Mouse (Mus musculus) megakaryocyte-erythroid progenitor cell, adult 5-6 weeks (primary cell): ENCODE results near the gene Erc2. TPM values are rescaled to one million over a fixed set of nuclear protein-coding genes. Genes with fewer than 3 reads are reported as not detected.

Experiments
- ATAC-seq: replicated peaks from 2 replicates; pipeline ENCODE4 v1.8.0; 2016; ENCODE audit warnings: mild to moderate bottlenecking, inconsistent platforms; ENCODE audit not compliant: severe bottlenecking, poor library complexity, low FRiP score, low TSS enrichment
- total RNA-seq, 2 experiments: library from RNA; stranded (forward) in 1 of 2; stranded (reverse) in 1 of 2; fragments of 200-1000, 215-1000 nt in 1 of 2; fragments of >200 nt in 1 of 2; fragmentation: Nextera tagmentation in 1 of 2; gene quantifications; 2 replicates each; pipeline ENCODE4 v1.2.3; 2014 to 2017

Erc2 gene
- total RNA-seq, 2 experiments from 2014 or later, result not detected

DNA sequence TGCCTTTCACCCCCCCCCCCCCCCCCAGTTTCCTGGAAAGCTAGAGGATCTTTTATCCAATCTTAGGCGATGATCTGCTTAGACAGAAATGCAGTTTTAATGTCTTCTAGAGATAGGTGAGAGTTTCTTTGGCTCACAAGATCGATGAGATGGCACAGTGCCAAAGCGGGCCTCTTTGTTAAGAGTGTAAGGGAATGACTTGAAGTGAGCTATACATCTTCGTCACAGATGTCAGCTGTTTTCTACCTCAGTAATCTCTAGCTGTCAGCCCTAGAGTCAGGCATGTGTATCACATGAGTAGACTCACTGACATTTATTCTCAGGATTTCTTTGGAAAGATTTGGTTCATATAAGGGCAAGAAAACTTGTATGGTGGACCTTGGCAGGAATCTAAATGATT, 39.2 kb downstream of the Erc2 start:
- no peak for ATAC-seq

DNA sequence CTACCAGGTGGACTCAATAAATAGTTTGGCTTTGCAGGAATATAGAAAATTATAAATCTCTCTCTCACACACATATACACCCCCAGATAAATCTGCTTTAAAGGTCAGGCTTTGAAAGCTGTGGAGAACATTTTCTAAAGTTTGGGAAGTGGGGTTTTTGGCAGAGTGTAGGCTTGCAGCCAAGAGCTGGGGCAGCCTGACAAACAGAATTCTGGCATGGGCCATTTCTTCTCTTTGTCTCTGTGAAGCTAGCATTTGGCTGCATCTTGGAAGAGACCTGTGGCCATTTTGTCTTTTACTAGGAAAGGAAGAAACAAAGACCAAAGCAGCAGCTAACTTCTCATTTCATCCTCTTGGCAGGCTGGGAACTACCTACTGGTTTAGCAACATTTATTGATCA, 40.0 kb downstream of the Erc2 start:
- no peak for ATAC-seq

DNA sequence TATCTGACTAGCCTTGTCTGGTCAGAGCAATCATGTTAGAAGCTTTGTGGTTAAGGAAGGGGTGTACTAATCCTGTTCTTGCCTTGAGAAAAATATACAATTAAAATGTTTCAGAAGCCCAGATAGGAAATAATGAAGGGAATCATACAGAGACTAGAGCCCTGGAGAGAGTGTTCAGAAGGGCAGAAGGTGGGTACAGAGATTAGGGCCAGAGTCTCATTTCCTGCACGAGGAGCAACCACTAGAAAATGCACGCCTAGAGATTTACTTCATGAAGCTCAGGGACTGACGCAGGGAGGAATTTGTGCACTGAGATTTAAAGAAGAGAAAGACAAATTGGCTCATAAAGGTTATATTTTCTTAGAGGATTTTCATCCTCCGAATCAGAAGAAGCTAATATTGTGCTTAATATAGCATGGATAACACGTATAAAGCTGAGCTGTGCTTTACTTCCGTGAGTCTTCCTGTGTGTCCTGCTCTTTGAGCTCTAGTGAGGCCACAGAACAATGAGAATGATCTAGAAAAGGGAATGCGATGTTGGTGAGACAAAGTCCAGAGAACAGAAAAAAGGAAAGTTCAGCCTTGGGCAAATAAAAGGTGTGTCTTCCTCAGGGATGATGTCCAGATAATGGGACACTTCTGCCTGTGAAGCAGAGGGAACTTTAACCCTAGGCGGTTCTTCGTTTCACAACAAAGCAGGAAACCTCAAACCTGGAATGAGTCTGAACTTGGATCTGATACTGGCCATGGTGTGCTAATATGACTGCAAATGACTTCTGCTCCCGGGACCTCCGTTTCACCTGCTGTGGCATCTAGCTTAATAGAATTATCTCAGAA, 45.0 kb downstream of the Erc2 start:
- no peak for ATAC-seq

DNA sequence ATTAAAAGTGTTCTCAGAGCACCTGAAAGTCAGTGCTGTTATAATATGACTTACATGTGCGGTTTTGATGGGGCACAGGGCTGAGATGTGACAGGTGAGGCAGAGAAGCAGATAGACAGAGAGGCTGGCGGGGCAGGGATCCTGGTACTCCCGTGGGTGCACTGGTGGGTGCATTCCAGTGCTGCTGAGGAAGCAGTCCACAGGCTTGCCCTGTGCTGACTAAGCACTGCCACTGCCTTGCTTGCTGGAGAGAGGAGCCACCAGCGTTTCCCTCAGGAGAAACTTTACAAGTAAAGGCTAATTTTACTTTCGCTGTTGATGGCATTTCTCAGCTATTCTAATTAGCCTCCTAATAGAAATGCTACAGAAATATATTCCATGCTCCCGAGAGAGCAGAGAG, 45.9 kb downstream of the Erc2 start:
- ATAC-seq, result no peak

DNA sequence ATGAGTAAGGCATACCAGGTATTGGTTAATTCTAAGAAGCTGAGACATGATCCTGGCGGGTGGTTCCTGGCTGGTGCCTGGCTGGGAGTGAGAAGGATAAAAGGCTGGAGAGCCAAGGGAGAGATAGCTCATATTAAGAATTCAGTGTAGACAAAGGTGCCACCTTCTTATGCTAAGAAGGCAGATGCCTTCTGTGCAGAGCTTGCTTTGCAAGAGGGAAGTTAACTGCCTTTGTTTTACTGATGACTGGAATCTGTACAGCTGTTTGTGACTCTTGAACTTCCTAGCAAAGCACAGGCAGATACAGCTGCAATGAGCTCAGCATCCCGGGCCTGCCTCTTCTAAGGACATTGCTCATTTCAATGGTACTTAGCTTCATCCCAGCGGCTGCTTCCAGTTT, 47.7 kb downstream of the Erc2 start:
- ATAC-seq, result no peak

DNA sequence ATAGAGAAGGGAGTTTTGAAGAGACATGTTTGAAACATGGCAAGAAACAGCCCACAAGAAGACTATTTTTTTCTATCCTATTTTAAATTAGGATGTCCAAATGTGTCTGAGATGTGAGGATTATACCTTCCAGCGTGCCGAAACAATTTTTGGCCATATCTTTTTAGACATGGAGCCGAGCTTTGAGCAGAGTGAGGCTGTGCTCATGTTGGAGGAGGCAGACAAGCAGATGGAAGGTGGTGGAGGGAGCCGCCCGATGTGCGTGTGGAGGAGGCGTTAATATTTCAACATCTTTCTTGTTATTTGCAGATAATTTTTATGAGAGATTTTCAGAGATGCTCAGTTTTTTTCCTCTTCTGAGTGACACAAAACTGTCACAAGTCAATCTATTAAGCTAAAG, 50.5 kb downstream of the Erc2 start:
- no peak for ATAC-seq

DNA sequence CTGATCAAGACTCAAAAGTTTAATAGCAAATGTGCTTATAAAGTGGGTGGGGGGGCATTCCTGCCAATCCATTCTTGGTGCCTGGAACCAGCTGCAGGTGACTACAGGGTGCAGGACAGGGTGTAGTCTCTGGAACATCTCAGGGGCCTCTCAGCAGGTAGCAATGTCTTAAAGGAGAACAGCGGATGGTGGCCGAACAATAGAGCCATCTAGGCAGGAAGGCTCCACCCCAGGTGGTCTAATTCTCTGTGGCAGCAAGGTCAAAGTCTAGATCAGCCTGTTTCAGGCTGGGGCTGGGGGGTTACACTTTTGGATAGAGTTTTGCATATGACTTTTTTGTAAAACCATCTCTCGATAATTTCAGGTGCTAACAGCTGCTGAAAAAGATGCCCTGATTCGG, 51.9 kb downstream of the Erc2 start:
- no peak for ATAC-seq

DNA sequence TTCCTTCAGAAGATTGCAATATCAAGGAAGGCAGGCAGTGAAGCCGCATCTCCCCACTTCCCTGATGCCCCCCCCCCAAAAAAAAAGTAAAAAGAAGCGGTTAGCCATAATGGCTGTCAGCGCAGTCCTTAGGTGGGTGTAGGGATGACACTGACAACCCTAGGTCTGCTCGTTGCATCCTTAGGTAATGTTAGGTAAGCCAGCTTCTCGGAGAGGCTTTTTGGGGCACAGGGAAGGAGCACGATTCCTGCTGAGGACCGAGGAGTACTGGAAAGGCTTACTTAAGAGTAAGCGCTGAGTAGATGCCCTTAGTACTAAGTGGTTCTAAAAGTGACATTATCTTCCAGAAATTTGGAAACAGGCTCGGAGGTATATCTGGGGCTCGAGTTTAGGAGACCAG, 52.3 kb downstream of the Erc2 start:
- ATAC-seq, result no peak

DNA sequence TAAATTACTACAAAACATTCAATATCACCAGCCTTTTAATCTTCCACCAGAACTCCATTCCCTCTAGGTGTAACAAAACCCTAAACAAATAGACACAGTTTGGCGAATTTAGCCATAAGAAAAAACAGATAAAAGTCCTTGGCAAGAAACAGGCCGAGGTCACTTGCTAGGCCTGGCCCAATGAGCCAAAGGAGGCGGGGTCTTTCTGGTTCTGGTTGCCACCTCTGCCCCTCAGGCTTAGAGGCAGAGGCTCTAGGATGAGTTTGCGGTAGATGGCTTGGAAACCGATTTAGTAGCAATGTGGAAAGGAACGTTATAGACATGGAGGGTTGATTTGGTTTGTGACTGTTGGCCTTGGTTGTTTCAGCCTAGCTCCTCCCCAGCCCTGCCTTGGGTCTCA, 52.8 kb downstream of the Erc2 start:
- no peak for ATAC-seq

DNA sequence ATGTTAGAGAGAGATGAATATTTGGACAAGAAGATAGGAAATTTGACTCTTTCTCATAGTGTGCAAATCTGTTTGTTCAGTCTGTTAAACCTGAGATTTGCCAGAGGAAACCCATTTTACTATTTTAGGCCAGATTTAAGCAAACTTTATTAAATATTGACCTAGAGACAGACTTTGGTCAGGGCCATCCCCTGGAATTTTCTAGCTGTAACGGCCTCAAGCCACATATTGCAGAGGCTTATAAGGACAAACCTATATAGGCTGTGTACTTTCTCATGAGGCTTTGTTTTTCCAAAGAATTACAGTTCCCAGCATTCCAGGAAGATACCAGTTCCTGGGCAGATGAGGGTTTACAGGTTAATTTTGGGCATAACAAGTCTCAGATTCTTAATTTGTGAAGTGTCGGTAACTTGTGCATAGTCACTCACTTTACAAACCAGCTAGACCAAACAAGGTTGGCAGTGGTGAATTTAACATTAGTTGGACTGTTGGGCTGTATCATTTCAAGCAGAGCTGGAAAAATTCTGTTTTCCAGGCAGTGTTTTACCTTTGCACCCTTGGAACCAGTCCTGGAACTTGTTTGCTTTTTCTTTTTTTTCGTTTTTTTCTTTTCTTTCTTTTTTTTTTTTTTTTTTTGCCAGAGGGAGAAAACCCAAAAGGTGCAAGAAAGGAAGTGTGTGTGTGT, 60.3 kb downstream of the Erc2 start:
- ATAC-seq, result no peak

DNA sequence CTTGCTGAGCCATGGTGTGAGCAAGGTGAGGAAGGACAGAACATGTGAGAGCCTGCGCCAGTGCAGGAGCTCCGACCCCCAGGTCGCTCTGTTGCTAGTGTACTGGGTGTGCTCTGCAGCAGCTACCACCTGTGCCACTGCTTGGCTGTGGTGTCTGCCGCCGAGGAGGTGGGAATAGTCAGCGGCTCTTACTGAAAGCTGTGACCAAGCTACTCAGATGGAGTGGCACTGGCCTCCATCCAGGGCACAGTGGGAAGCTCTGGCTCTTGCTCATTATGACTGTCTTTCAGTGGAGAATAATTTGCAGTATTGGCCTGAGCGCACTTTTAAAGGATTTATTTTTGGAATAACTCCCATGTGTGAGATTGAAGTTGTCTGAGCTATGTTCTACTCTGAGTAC, 73.6 kb downstream of the Erc2 start:
- ATAC-seq, result no peak

DNA sequence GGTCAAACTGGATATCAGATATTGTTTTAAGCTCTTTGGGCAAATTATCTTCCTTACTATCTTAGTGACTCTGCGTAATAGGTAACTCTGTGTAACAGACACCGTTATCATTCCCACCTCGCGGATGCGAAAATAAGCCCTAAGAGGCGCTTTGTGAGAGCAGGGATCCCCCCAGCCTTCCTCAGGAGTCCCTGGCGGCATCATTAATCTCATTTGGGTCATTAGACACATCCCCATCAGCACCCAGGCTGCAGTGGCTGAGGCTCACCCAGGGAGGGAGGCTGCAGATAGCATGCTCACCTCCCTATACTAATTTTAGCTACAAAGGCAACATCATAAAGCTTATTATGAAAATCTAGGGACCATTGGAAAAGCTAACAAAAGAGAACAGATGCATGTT, 95.1 kb downstream of the Erc2 start:
- ATAC-seq, result no peak

DNA sequence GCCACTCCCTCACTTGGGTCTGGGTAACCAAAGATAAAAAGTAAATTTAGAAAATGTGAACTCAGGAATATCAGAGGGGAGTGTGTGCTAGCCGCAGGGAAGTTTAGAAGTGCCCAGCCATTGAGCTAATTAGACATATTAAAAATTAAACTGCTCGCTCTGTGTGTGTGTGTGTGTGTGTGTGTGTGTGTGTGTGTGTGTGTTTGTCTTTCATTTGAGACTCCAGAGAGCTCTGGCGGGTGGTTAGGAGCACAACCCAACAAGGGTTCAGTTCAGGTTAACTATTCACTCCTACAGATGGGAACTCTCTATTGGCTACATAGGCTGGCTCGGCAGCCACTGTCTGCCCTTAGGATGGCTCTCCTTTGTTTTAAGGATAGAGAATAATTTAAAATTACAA, 97.4 kb downstream of the Erc2 start:
- ATAC-seq, result no peak

DNA sequence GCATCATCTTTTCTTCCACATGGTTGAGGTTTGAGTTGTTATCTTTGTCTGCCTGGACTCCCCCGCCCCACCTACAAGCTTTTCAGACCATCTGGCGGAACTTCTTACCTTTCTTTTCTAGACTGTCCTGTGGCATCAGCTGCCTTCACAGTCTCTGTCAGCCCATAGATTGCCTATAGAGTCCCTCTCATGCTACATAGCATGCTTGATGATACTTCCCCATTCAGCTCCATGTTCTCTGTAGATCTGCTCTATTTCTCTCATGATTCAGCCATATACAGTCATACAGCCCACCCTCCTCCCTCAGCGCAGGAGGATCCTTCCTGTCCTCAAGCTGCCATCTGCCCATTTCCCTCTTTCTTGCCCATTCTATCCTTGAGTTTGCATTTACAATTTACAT, 98.7 kb downstream of the Erc2 start:
- no peak for ATAC-seq

DNA sequence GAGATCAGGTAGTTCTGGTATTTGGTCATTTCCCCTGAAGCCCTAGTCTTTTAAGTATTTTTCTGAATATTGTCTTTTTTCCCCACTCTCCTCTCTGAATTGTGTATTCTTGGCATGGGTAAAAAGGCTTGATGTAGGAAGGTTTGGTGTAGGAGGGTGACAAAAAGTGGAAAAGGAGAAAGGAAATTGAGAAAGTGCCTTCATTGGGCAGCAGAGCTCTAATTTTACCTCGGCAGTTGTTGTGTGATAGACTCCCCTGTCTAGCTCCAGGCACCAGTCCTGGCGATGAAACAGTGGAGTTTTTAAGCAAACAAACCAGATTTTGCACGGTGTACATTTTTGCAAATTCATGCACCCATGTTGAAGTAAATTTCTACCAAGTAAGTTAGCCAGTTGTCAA, 99.5 kb downstream of the Erc2 start:
- ATAC-seq, result no peak

DNA sequence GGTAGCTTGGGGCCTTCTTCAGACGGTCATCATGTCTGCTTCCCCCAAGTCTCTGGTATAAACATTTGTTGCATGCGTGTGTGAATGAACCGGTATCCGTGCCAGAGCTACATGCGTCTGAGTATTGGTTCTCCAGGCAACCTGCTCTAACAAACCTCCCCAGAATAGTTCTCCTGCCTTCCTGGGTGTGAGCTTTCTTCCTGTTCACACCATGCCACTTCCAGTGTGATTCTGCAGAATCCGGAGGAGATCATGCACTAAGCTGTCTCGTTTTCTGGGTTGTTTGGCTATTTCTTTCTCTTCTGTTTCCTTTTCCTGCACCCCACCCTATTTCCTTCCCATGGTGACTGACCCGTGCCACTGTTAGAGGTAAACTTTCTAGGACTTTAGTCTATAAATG, 105.3 kb downstream of the Erc2 start:
- no peak for ATAC-seq

DNA sequence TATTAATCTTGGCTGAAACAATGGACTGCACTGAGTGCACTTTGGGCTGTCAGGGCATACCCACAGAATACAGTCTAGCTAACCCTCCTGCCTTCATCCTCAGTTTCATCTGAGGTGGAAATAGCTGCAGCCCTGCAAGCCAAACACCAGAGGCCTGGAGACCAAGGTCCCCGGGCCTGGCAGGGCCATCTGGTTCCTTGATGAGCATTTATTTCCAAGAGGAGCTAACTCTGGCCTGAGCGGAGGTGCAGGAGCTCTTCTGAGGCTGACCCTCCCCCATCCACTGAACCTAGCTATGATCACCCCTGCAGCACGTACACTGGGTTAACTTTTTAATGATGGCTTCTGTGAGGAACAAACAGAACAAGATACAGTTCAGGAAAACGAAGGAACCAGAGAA, 108.9 kb downstream of the Erc2 start:
- ATAC-seq, result no peak

DNA sequence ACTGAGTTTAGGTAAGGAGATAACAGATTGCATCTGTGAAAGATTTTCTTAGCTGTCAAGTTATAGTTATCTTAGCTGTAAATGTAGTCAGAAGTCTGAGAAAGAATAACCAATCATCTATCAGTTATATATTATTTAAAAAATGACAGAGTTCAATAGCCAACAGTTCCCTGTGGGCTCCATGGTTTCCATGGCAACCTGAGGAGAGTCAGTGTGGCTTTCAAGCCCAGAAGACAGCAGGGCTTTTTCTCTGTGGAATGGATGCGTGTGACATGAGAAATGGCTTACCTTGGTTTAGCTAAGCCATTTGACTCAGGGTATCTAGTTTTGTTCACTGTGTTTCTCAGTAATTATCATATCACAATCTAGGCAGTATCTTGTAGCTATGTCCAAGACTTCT, 117.2 kb downstream of the Erc2 start:
- no peak for ATAC-seq

DNA sequence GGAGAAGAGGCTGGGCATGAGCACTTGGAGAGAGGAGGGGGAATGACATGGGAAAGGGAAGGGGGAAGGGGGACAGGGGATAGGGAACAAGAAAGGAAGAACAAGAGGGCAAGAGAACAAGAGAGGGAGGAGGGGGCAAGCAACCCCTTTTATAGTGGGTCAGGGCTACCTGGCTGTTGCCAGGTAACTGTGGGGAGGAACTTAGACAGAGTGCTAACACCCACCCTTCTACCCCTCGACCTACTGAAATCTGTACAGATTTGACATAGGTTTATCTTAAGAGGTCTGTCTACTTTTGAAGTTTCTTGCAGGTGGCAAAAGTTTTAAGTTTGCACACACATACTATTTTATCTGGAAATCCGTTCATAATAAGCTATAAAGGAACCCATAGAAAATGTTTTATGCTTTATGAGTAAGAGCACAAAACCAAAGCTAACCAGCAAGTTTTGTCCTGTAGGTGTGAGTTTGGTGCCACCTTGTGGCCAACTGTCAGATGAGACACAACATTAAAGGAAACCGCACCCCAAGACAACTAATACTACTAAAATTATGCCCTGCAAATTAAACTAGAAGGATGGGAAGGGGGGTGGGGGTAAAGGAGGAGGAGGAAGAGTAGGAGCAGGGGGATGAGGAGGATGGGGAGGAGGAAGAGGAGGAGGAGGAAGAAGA, 119.2 kb downstream of the Erc2 start:
- ATAC-seq, result no peak

DNA sequence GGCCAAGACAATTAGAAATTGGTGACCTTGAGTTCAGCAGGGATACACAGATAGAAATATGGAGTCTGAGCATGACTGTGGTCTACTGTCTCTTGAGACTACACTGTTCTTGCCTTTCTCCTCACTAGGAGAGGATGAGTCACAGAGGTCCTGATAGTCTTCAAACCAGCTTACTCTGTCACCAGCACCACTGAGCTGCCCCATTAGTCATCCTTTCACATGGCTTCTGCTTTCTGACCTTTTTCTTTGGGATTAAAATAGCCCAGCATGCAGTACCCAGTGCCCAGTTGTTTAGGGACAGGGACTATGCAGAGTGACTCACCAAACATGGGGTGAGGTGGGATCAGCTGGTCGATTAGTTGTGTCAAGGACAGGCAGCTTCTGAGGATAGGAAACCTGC, 132.1 kb downstream of the Erc2 start:
- no peak for ATAC-seq

DNA sequence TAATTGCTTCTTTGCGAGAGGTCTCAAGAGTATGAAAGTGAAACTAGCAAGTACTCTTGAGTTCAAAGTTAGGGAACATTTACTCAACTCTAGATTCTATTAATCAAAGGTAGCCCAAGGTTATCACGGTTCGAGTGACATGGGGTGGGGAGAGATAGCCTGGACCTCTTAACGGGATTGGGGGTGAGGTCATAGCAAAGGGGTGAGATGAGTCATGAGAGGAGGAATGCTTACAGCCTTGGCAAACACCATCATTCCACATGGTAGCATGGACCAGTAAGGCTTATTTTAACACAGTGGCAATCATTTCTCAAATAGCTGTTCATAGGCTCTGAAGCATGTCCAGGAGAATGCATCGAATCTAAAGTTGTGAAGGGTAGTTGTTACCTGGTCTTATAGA, 134.7 kb downstream of the Erc2 start:
- no peak for ATAC-seq
